Mouse (Mus musculus) MEL (cell line): ENCODE results near the gene Gap43.

ENCODE experiments used
- CTCF ChIP-seq, 3 experiments: IDR thresholded peaks in 2 of 3; conservative IDR thresholded peaks in 1 of 3; 2 replicates each; pipeline ENCODE4 v1.5.1; 2011 to 2012; ENCODE audit warnings: low read length in 3 of 3, low read depth in 2 of 3, mild to moderate bottlenecking in 2 of 3, improper control_type of control experiment in 1 of 3, inconsistent platforms in 1 of 3, mixed read lengths in 1 of 3, moderate library complexity in 1 of 3; ENCODE audit not compliant: control insufficient read depth in 1 of 3, insufficient read depth in 1 of 3, poor library complexity in 1 of 3, severe bottlenecking in 1 of 3
- ELF1 ChIP-seq: IDR thresholded peaks from 2 replicates; pipeline ENCODE4 v1.6.1; 2014; ENCODE audit warnings: low read depth, mild to moderate bottlenecking, inconsistent platforms, low read length, improper control_type of control experiment, moderate library complexity
- POLR2A ChIP-seq, 2 experiments: IDR thresholded peaks; 2 replicates each; pipeline ENCODE4 v1.6.1; 2011 to 2012; ENCODE audit warnings: low read length in 2 of 2, mild to moderate bottlenecking in 2 of 2, control low read depth in 1 of 2, improper control_type of control experiment in 1 of 2, low read depth in 1 of 2, moderate library complexity in 1 of 2; ENCODE audit not compliant: control insufficient read depth in 1 of 2, insufficient read depth in 1 of 2, poor library complexity in 1 of 2
- UBTF ChIP-seq: IDR thresholded peaks from 2 replicates; pipeline ENCODE4 v1.6.1; 2012; ENCODE audit warnings: low read depth, mild to moderate bottlenecking, inconsistent platforms, low read length, improper control_type of control experiment, moderate library complexity, borderline replicate concordance; ENCODE audit not compliant: insufficient read depth
- USF2 ChIP-seq, 2 experiments: IDR thresholded peaks; 2 replicates each; pipeline ENCODE4 v1.6.1; 2011 to 2012; ENCODE audit warnings: improper control_type of control experiment in 2 of 2, low read length in 2 of 2, borderline replicate concordance in 1 of 2, inconsistent platforms in 1 of 2, low read depth in 1 of 2, mild to moderate bottlenecking in 1 of 2; ENCODE audit not compliant: insufficient read depth in 1 of 2
- ZC3H11A ChIP-seq: IDR thresholded peaks from 2 replicates; pipeline ENCODE4 v1.6.1; 2012; ENCODE audit warnings: low read depth, mild to moderate bottlenecking, inconsistent platforms, low read length, improper control_type of control experiment

DNA sequence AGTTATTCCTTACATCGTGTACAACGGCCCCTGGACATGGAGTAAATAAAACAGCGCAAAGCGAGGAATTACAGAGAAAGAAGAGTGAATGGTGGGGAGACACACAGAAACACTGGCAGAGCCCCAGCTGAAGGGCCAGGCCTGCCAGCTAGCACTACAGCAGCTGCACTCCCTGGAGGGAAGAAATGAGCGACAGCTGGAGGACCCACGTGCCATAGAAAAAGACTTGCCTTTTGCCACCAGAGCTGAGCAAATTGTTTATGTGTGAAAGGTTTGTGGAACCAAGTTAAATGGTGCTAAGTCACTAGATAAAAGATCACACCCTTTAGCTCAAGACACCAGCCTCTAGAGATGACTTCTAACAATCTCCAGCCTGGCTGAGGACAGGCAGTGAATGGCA is 37.0 kb downstream of the Gap43 start:
- TF ChIP-seq USF2 (IDR thresholded peaks at IDR 0.05; ENCODE audit: borderline replicate concordance in 1 of 2, insufficient read depth in 1 of 2, low read depth in 1 of 2, low read length in 2 of 2) (no peak), CTCF (IDR thresholded peaks at IDR 0.05 in 2 of 3, conservative IDR thresholded peaks at IDR 0.05 in 1 of 3; ENCODE audit: control insufficient read depth in 1 of 3, insufficient read depth in 1 of 3, low read depth in 2 of 3, low read length in 3 of 3, poor library complexity in 1 of 3, severe bottlenecking in 1 of 3) (no peak), POLR2A (IDR thresholded peaks at IDR 0.05; ENCODE audit: control insufficient read depth in 1 of 2, insufficient read depth in 1 of 2, low read depth in 1 of 2, low read length in 2 of 2, poor library complexity in 1 of 2) (no peak), UBTF (no peak), ZC3H11A (no peak), ELF1 (no peak)
